Mouse (Mus musculus) lung, adult 2 months (tissue): ENCODE measurements around the gene Itgam.

Experiments
- CTCF ChIP-seq: fragments of 200-500 bp; IDR thresholded peaks from 2 replicates; pipeline ENCODE4 v1.5.1; 2011; ENCODE audit warnings: mild to moderate bottlenecking, low read length, control low read depth; ENCODE audit not compliant: insufficient read depth
- POLR2A ChIP-seq: fragments of 200-500 bp; IDR thresholded peaks from 2 replicates; pipeline ENCODE4 v1.6.1; 2011; ENCODE audit warnings: low read depth, mild to moderate bottlenecking, control low read depth, low read length, borderline replicate concordance; ENCODE audit errors: extremely low read depth

- TF ChIP-seq CTCF = no peak
- no peak for TF ChIP-seq POLR2A
Measured at GRCm38 (mm10) chr7:128166391-128166790, 104.0 kb downstream of the Itgam start.
